Mouse (Mus musculus) bone marrow macrophage, adult 2 months (primary cell): Measurements from ENCODE around the gene Pdxk.

Experiments used
- CTCF ChIP-seq: IDR thresholded peaks from 2 replicates; pipeline ENCODE4 v1.5.1; 2012; ENCODE audit warnings: low read depth, mild to moderate bottlenecking, low read length, moderate library complexity
- POLR2A ChIP-seq: IDR thresholded peaks from 2 replicates; pipeline ENCODE4 v1.6.1; 2012; ENCODE audit warnings: mild to moderate bottlenecking, low read depth, low read length, borderline replicate concordance

- TF ChIP-seq POLR2A (no peak), CTCF (no peak)
Measured at GRCm38 (mm10) chr10:78462945-78463768, 1.6 kb downstream of the Pdxk start.
